Mouse (Mus musculus) left cerebral cortex, postnatal 36 days (tissue): ENCODE measurements around the gene Gng8. TPM values are rescaled to one million over a fixed set of nuclear protein-coding genes. Genes with fewer than 3 reads are reported as not detected.
A peak's percentile ranks its signal among the peaks of the same experiment; 100 is the strongest.

Source experiments
- DNase-seq, 2 experiments: peaks; one replicate each; pipeline ENCODE4 v3.0.0; 2021 to 2022; ENCODE audit warnings: low spot score in 2 of 2, mixed read lengths in 1 of 2
- intact Hi-C: fragments of 180-260 bp; cut with DNase I; formaldehyde crosslinking; loops from one replicate; pipeline ENCODE4 v1.15.1; 2025
- total RNA-seq, 2 experiments: library from RNA; stranded (reverse); gene quantifications; 2 replicates each; pipeline ENCODE4 v1.2.3; 2021

Gene Gng8
- total RNA-seq, 2 experiments from 2014 or later: 2.8 to 4.0 TPM

DNA sequence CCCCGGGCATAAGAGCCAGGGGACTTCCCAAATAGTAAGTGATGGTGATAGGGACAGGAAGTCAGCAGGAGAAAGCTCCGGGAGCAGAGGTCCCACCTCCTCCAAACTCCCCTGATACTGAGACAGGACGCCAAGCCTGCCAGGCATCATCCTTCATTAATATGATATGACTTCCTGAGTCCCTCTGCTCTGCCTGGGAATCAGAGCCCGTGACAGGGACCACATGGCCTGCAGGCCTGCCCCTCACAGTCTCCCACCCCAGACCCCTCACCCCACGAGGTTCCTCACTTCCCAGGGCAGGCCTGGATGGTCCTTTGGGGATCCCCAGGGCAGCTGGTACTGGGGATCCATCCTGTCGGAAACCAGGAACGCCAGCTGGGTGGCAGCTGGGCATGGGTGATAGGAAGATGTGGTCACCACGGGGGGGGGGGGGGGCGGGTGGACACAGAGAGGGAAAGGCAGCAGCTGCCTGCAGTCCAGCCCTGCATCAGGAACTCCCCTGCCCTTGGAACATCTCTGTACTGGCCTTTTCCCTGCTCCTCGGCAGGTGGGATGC is 12.6 kb downstream of the Gng8 start:
- DNase-seq: no peak
- intact Hi-C loops: no loop called here

DNA sequence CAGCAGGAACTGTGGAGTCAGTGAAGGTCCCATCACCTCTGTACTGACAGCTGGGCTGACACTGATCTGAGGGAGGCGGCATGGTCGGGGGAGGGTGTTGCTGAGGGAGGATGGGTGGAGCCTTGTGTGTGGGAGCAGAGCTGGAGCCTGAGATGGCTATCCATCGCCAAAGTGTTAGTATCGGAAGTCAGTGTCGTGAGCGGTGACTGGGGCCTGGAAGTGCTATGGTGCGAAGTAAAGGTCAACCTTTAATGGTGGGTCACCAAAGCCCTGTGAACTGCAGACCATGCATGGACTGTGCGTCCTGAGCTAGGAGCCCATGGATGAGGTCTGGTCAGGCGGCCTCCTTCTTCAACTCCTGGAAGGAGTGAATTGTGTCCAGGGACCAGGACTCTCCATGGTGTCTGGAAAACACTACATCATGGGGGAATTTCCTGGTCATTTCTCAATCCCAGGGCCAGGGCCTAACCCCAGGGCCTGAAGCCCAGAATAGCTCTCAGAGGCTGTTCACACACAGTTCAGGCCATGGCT is 14.0 kb downstream of the Gng8 start:
- DNase-seq: no peak
- intact Hi-C loops: no loop called here

DNA sequence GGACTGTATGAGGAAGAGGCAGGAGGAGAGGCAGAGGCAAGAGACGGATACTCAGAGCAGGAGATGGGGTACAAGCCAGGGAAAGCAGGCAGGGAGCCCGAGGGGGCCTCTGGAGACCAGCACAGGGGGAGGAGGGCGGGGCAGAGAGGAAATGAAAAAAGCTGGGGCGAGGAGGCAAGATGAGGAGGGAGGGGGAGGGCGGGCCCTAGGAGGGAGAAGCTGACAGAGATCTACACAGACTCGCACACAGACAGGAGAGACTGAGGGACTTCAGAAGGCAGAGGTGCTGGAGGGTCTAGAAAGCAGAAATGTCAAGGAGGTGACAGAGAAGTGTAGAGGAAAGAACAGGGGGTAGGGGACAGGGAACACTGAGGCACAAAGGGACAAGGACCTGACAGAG is 14.7 kb downstream of the Gng8 start, which contains the start of gene Ptgir:
Gene Ptgir, plus strand, starts transcription at position 210 of the 400 bp plus-strand sequence.
- intact Hi-C loops: no loop called here

DNA sequence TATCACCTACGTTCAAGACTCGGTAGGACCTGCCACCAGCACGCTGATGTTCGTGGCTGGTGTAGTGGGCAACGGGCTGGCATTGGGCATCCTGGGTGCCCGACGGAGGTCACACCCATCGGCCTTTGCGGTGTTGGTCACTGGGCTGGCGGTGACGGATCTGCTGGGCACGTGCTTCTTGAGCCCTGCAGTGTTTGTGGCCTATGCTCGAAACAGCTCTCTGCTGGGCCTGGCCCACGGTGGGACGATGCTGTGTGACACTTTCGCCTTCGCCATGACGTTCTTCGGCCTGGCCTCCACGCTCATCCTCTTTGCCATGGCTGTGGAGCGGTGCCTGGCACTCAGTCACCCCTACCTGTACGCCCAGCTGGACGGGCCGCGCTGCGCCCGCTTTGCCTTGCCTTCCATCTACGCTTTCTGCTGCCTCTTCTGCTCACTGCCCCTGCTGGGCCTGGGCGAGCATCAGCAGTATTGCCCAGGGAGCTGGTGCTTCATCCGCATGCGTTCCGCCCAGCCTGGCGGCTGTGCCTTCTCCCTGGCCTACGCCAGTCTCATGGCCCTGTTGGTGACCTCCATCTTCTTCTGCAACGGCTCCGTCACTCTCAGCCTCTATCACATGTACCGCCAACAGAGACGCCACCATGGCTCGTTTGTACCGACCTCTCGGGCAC is 15.4 kb downstream of the Gng8 start:
- intact Hi-C loops: no loop called here
- DNase-seq: no peak

More for the DNA sequence above, 14.7 kb downstream of the Gng8 start, which contains the start of gene Ptgir:
- DNase-seq: no peak

DNA sequence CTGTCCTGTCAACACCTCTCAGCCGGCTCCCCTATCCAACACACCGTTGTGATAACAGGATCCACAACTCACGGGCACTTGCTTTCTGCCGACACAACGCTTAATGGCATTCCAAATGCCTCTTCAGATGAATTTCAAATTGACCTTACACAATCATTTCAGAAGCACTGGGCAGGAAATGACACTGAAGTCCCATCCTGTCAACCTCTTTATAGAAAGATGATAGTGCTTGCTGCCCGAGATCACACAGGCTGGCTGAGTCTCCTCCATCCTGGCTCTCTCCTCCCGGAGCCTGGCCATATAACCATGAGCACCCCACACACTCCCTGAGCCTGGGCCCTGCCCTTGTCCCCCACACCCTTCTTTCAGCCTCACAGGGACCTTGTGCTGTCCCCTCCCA is 16.3 kb downstream of the Gng8 start:
- intact Hi-C loops: no loop called here
- DNase-seq: no peak

DNA sequence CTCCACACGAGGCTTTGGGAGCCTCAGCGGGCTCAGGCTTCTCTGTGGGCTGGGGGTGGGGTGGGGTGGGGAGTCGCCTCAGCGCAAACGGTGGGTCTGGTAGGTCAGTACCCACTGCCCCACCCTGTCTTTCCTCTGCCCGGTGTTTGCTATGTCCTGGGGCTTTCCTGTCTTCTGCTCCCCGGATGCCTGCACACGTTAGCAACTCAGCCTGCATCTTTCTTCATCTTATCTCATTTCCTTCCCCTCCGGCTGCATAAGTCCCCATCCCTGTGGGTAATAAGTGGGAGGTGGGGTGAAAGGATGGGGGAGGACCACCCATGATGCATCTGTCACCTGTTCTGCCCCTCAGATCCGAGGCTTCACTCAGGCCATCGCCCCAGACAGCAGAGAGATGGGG is 16.8 kb downstream of the Gng8 start:
- intact Hi-C loops: no loop called here
- DNase-seq: no peak

DNA sequence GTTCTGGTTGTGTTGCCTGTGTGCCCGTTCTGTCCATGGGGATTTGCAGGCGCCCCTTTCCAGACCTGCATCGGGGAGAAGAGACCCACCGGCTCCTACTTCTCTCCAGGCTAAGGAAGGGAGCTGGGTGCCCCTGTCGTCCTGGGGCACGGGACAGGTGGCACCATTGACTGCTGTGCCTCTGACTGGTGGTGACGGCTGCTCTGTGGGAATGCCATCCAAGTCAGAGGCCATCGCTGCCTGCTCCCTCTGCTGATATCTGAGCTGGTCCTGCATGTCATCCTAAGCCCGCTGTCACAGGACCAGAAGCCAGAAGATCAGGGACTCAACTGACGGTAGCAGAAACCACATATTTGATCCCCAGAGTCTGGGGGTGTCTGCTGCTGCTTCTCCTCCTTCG is 17.3 kb downstream of the Gng8 start:
- intact Hi-C loops: no loop called here
- DNase-seq: no peak

DNA sequence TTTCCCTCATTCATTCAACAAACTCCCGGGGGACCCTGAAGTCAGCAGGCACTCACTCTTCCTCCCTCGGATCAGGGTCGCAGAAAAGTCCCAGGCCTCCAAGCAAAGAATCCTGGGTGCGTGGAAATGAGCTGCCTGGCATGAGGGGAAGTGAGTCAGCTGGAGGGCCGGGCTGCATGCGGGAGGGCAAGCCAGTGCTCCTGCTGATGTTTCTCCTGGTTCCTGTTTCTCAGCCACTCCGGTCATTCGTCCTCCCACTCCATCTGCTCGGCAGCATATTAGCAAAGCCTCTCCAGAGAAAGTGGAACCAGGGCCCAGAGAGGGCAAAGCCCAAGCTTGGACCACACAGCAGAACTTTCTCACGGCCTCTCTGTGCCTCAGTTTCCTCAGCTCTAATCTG is 18.3 kb downstream of the Gng8 start:
- intact Hi-C loops: no loop called here
- DNase-seq: no peak

DNA sequence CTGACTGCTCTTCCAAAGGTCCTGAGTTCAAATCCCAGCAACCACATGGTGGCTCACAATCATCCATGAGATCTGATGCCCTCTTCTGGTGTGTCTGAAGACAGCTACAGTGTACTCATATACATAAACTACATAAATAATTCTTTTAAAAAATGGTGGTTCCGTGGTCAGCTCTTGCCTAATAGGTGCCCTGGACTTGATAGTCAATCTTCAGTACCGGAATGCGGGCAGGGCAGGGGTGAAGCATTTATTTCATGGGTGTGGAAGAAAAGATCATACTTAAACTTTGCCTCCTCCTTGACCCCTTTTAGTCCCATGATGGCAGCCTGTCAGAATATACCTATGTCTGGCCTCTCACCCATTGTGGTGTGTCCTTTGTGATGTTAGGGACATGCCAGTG is 20.3 kb downstream of the Gng8 start:
- no peak for DNase-seq
- intact Hi-C loops: no loop called here

DNA sequence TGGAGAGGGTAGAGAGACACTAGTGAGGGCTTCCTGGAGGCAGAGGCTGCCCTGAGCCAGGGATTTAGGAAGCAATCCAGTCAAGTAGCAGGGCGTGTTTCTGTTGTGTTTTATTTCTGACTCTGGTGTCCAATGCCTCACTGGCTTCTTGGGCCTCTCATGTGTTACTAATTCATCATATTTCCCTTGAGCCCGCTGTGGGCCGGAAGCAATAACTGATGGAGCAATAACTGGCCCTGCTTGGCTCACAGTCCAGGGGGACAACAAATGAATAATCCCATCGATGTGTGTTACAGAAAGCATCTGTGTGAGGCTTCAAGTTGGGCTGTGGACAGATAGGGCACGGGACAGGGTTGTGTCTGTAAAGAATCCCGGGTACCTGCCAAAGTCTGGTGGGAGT is 20.8 kb downstream of the Gng8 start:
- intact Hi-C loops: no loop called here
- no peak for DNase-seq

DNA sequence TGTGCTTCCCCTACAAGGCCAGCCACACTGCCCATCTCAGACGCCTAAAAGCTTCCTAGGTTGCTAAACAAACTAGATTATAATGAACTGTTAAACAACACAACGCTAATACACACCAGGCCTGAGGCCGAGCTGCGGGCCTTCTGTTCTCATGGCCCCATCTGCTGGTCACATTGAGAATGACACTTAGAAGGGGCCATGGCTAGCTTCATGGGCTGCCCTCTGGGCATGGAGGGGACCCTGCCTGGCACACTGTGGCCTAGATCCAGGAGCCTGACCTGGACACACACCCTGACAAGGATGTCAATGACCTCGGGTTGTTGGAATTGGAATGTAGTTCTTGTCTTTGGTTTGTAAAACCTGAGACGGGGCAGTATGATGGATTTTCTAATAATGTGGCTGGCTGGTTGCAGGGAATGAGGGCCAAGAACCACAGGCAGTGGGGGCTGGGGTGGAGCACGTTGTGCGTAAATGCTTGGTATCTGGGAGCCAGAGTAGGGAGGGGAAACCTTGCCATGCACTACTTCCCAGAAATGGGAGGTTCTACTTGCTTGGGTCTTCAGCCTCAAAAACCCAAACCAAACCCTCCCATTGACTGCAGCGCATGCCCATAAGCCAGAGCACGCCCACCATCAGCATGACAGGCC is 22.3 kb downstream of the Gng8 start:
- peak in 1 of 2 experiments; percentile 71 for DNase-seq
- intact Hi-C loops: loop anchor here (1.0 kb wide), 1 partner anchor 19 kb away; no protein-coding TSS in a partner anchor

DNA sequence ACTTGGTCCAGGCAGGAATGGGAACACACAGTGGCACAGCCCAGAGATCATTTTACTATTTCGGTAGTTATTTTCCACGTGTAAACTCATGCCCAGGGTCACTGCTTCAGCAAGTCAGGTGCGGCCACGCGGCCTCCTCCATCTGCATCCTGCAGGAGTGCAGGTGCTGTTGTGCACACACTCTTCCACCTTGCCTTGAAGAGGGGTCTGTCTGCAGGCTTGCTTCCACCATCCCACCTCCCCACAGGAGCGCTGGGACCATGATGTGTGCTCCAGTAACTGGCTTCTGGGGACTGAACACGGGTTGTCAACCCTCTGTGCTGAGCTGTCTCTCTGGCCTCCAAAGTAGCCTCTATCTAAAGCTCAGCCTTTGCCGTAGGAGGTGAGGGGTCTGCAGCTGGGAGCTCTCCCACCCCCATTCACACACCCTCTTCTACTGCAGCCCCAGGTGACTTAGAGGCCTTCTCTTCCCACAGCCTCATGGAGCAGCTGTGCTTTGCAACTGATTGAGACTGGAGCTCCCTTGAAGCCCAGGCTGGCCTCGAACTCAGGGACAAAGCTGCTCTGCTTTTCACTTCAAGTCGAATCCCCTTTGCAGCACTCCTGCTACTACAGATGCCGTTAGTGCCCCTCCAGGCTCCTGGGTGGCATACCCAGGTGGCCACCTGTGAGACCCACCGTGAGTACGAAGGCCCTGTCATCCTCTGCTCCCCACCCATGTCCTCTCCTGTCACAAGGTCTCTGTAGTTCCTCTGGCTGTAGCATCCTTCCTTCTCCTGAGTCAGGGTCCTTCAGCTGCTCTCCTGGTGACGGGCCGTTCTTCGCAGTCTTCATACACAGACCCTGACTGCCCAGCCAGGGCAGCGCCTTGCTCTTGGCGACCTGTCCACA is 23.1 kb downstream of the Gng8 start:
- intact Hi-C loops: no loop called here
- DNase-seq: no peak

DNA sequence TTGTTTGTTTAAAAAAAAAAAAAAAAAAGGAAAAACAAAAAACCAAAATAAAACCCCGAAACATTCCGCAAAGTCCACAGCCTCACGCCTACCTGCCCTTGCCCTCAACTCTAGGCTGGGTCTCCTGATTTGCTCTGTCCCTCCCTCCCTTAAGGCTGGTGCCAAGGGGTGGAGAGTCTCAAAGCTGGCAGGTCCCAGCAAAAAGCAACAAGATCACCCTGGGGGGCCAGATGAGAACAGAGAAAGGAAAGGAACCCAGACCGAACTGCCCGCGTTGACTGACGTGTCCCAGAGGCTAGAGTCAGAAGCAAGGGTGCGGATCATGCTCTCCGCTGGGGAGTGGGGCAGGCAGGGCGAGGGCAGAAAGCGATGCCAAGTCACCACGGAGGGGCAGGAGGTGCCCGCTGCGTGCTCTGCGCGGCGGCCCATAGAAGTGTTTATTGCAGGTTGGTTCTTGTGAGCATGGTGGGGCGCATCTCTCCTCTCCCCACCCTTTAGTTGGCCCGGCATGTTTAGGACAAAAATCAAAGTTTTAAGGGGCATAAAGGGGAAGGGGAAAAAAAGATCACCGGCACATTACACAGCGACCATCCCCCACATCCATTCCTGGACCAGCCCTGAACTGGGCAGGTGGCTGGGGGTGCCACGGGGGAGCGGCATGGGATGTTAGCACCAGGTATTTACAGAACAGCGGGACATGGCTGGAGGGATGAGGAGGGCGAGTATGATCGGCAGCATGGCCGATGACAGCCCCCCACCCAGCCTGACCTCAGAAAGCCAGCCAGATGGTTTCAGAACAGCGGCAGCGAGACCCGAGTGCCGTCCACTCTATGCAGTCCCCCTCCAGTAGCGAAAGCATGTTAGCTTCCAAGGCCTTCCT is 24.1 kb downstream of the Gng8 start:
- intact Hi-C loops: no loop called here
- DNase-seq: no peak

DNA sequence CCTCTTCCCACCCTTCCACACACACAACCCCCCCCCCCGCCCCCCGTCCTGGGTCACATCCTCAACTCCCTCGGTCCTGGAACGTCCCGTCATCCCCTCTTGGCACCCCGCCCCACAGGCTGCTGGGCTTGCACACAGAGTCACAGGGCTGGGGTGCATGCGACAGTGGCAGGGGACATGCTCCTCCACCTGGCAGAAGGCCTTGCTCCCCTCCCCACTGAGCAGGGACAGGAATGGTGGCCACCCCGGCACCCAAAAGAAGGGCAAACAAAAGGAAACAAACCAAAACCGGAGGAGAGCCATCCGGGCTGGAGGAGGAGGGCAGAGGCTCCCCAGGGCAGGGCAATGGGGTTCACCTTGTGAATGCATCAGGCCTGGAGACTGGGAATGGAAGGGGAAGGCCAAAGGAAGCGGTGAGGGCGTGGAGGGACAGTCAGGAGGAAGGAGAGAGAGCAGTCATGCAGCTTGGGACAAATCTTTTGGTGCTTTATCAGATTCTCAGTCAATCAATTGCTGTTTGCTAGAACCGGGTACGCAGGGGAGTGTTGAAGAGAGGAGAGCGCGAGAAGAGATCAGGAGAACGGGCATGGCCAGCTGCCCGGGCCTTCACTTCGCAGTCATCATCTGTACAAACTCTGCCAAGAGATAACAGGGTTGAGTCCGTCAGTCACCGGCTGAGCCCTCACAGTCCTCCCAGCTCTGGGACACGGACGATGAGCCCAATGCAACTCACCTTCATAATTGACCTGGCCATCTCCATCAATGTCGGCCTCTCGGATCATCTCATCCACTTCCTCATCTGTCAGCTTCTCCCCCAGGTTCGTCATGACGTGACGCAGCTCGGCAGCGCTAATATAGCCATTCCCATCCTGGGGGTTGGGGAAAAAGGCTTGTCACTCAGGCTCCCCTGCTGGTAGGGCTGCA is 25.0 kb downstream of the Gng8 start:
- no peak for DNase-seq

DNA sequence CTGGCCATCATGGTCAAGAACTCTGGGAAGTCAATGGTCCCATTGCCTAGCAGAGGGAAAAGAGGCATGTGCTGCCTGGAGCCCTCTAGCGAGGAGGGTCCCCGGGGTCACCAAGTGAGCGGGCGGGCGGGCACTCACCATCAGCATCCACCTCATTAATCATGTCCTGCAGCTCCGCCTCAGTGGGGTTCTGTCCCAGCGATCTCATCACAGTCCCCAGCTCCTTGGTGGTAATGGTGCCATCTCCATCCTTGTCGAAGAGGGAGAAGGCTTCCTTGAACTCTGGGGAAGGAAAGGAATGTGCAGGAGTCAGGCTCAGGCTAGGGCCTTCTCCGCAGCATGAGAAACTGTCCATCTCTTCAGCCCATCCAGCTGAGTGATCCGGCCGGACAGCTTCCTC is 25.9 kb downstream of the Gng8 start:
- no peak for DNase-seq
- intact Hi-C loops: no loop called here

More for the DNA sequence above, 25.0 kb downstream of the Gng8 start:
- intact Hi-C loops: no loop called here

DNA sequence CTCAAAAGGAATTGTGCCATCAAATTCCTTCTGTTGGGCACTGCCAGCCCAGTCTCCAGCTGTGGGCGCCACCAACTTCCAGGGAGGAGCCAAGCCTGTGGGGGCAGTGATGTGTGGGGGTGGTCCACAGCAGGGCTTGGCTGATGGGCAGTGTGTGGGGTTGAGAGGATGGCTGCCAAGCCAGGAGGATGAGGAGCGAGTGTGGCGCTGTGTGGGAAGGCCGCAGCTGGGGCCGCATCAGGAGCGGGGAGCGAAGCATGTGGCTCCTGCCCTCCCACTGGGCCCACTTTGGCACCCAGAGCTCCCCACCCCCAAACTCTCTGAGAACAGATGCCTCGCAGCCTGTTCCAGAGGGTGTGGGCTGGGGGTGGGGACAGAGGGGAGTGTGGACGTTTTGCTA is 26.4 kb downstream of the Gng8 start:
- DNase-seq: peak; percentile 78 to 87
- intact Hi-C loops: no loop called here

DNA sequence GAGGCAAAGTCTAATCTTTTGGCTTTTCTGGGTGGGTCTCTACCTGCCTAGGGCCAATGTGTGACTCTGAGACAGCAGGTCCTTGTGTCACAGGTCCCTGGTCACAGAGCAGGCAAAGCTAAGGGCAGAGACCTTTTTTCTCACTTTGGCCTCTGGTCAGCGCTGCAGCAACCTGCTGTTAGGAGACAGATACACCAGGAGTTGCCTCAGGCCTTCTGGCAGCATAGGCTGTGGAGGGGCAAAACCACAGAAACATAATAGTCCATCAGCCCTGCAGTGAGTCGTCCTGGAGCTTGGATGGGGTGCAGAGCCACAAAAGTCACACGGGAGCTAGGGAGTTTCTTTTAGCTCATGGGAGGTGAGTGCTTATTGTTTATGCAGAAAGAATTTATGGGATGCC is 27.1 kb downstream of the Gng8 start:
- no peak for DNase-seq
- intact Hi-C loops: no loop called here
